Mouse (Mus musculus) kidney, postnatal 4 days (tissue): ENCODE data around the gene Rfxank.

Experiments used
- DNase-seq, 2 experiments: peaks; one replicate each; pipeline ENCODE4 v3.0.0; 2021; ENCODE audit warnings: mixed read lengths in 2 of 2

Rfxank gene

GRCm38 (mm10) chr8:70139026-70139857 is at the start of gene Rfxank, which contains the start of the genes Borcs8 and Mef2b:
Gene Rfxank (minus strand): TSS chr8:70139154.
Gene Borcs8 (plus strand): TSS chr8:70139499.
Gene Mef2b (plus strand): TSS chr8:70139711.
- DNase-seq, result peak; percentile 99 to 100

- peak; percentile 58 to 71 for DNase-seq
Observed at GRCm38 (mm10) chr8:70188707-70189106, 49.8 kb upstream of the Rfxank start.

GRCm38 (mm10) chr8:70183194-70183593 is 44.2 kb upstream of the Rfxank start:
- DNase-seq, result no peak

- DNase-seq, result no peak
Observed at GRCm38 (mm10) chr8:70181903-70182252, 42.9 kb upstream of the Rfxank start.

GRCm38 (mm10) chr8:70181212-70181902 is 42.4 kb upstream of the Rfxank start:
- DNase-seq, result no peak

- no peak for DNase-seq
Observed at GRCm38 (mm10) chr8:70179082-70179481, 40.1 kb upstream of the Rfxank start.

- DNase-seq, result no peak
Observed at GRCm38 (mm10) chr8:70178231-70178630, 39.3 kb upstream of the Rfxank start.

GRCm38 (mm10) chr8:70174079-70174478 is 35.1 kb upstream of the Rfxank start:
- DNase-seq, result no peak

GRCm38 (mm10) chr8:70173320-70173719 is 34.4 kb upstream of the Rfxank start:
- no peak for DNase-seq

- DNase-seq, result peak; percentile 90 to 94
Observed at GRCm38 (mm10) chr8:70172043-70172681, 33.2 kb upstream of the Rfxank start, which contains the start of gene Tmem161a. Gene Tmem161a (plus strand): TSS chr8:70172356.

GRCm38 (mm10) chr8:70171240-70171639 is 32.3 kb upstream of the Rfxank start:
- DNase-seq, result no peak

GRCm38 (mm10) chr8:70170748-70171147 is 31.8 kb upstream of the Rfxank start:
- peak; percentile 27 to 46 for DNase-seq

GRCm38 (mm10) chr8:70170116-70170515 is 31.2 kb upstream of the Rfxank start:
- no peak for DNase-seq

- DNase-seq, result peak; percentile 85 to 88
Observed at GRCm38 (mm10) chr8:70166504-70167110, 27.7 kb upstream of the Rfxank start.

- no peak for DNase-seq
Observed at GRCm38 (mm10) chr8:70163316-70163715, 24.4 kb upstream of the Rfxank start.

GRCm38 (mm10) chr8:70160015-70160414 is 21.1 kb upstream of the Rfxank start:
- DNase-seq, result no peak

GRCm38 (mm10) chr8:70159211-70159610 is 20.3 kb upstream of the Rfxank start:
- no peak for DNase-seq

GRCm38 (mm10) chr8:70158069-70158853 is 19.3 kb upstream of the Rfxank start:
- peak; percentile 83 to 89 for DNase-seq

- no peak for DNase-seq
Observed at GRCm38 (mm10) chr8:70157240-70157800, 18.4 kb upstream of the Rfxank start.

GRCm38 (mm10) chr8:70152537-70153257 is 13.7 kb upstream of the Rfxank start:
- DNase-seq, result peak; percentile 86 to 90

GRCm38 (mm10) chr8:70150158-70150557 is 11.2 kb upstream of the Rfxank start:
- no peak for DNase-seq
